8 mouse cellular contexts compared by ENCODE assay signal in the genomic region with DNA sequence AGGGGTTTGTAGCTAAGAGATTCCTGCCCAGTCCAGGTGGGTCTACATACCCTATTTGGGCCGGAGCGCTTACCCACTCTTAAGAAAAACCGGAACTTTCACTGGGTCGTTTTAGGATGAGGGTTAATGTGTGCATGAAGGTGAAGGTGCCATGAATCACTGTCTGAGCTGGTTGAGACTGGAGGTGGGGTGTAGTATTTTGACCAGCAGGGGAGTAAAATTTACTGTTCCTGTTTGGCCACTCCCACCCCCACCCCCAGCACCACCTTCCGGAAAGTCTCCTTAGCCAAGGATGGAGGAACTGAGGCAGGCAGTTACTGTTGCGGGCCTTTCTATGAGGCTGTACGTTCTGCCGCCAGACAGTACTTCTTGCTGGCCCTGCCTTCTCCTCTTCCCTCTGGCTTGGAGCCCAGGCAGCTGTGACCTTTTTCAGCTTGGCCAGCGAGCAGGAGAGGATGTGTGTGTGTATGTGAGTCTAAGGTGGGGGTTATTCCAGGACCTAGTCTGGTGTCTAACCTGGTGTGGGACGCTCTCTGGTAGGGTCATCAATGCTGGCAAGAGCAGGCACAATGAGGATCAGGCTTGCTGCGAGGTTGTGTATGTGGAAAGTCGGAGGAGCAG. TPM values are rescaled to one million over a fixed set of nuclear protein-coding genes. Genes with fewer than 3 reads are reported as not detected.
DNase-seq lines count a peak whose midpoint lies in the region; ATAC-seq lines count a peak whose summit lies in the region.

No protein-coding gene starts in this region.

- peak overlapping the region; percentile 47 for H3K4me3 ChIP-seq in embryonic facial prominence, embryonic 12.5 days
- H3K4me3 ChIP-seq in heart, embryonic 16.5 days (ENCODE audit: low read length): peak overlapping the region; percentile 69
- H3K4me3 ChIP-seq in midbrain, embryonic 15.5 days: no peak overlapping the region

- WGBS in embryonic facial prominence, embryonic 12.5 days: 12% methylated on average over 12 of the region's 12 CpGs
- WGBS in heart, embryonic 16.5 days: 10% methylated on average over 12 of the region's 12 CpGs
- WGBS in midbrain, embryonic 15.5 days: 16% methylated on average over 12 of the region's 12 CpGs

- no peaks in the 10 kb centered on the region for H3K9me3 ChIP-seq in embryonic facial prominence, embryonic 12.5 days
- H3K9me3 ChIP-seq in heart, embryonic 16.5 days (replicated peaks; ENCODE audit: control insufficient read depth, low read length): no peaks in the 10 kb centered on the region
- H3K9me3 ChIP-seq in midbrain, embryonic 15.5 days: no peaks in the 10 kb centered on the region

- H3K4me1 ChIP-seq in embryonic facial prominence, embryonic 12.5 days: peaks cover 14% of the 10 kb centered on the region
- peaks cover 16% of the 10 kb centered on the region for H3K4me1 ChIP-seq in heart, embryonic 16.5 days (ENCODE audit: control insufficient read depth, insufficient read depth, low read length)
- H3K4me1 ChIP-seq in midbrain, embryonic 15.5 days: peaks cover 25% of the 10 kb centered on the region

- no peaks in the 10 kb centered on the region for H3K36me3 ChIP-seq in embryonic facial prominence, embryonic 12.5 days
- H3K36me3 ChIP-seq in heart, embryonic 16.5 days (ENCODE audit: control insufficient read depth, insufficient read depth): no peaks in the 10 kb centered on the region
- no peaks in the 10 kb centered on the region for H3K36me3 ChIP-seq in midbrain, embryonic 15.5 days (replicated peaks)

- H3K9ac ChIP-seq in embryonic facial prominence, embryonic 12.5 days: no peak overlapping the region
- peak overlapping the region; percentile 72 for H3K9ac ChIP-seq in heart, embryonic 16.5 days (ENCODE audit: low read length)
- no peak overlapping the region for H3K9ac ChIP-seq in midbrain, embryonic 15.5 days

- H3K27ac ChIP-seq in embryonic facial prominence, embryonic 12.5 days: no peak overlapping the region
- peak overlapping the region; percentile 90 for H3K27ac ChIP-seq in heart, embryonic 16.5 days (ENCODE audit: low read length)
- H3K27ac ChIP-seq in midbrain, embryonic 15.5 days: no peak overlapping the region

- peaks cover 87% of the 10 kb centered on the region for H3K27me3 ChIP-seq in embryonic facial prominence, embryonic 12.5 days
- H3K27me3 ChIP-seq in heart, embryonic 16.5 days (ENCODE audit: control insufficient read depth, insufficient read depth, low read length): peaks cover 13% of the 10 kb centered on the region
- H3K27me3 ChIP-seq in midbrain, embryonic 15.5 days (replicated peaks): peaks cover 75% of the 10 kb centered on the region

- peak; percentile 61 for DNase-seq in NIH3T3 (ENCODE audit: low read depth)
- peak; percentile 82 to 88 for DNase-seq in kidney, postnatal 36 days
- no peak for DNase-seq in spleen, postnatal 36 days (ENCODE audit: low spot score in 2 of 2)
- DNase-seq in cerebellum, postnatal 4 days (ENCODE audit: low spot score in 2 of 2): no peak

- ATAC-seq in embryonic facial prominence, embryonic 12.5 days (ENCODE audit: insufficient number of reproducible peaks, insufficient read depth, low FRiP score, low TSS enrichment): no peak
- ATAC-seq in heart, embryonic 16.5 days (replicated peaks; ENCODE audit: extremely low read depth, insufficient read depth, low FRiP score): peak; percentile 46
- 0 out of 2 replicates have a peak, but pooled peaks have one; percentile 3 for ATAC-seq in midbrain, embryonic 15.5 days (replicated peaks)
- ATAC-seq in erythroblast, adult 5-6 weeks (replicated peaks; ENCODE audit: low FRiP score, poor library complexity, severe bottlenecking): no peak

- H3K4me2 ChIP-seq in embryonic facial prominence, embryonic 12.5 days (replicated peaks): peak overlapping the region; percentile 95
- H3K4me2 ChIP-seq in heart, embryonic 16.5 days (ENCODE audit: low read depth, low read length): peak overlapping the region; percentile 95
- peak overlapping the region; percentile 79; the same call in 1 of the 2 replicates for H3K4me2 ChIP-seq in midbrain, embryonic 15.5 days

RNA-seq across cellular contexts. Expression of gene Fam19a3, which starts 0.5 kb away (rescaled TPM):
- 0.08 and 0.18 TPM in 2 replicates for polyA plus RNA-seq in embryonic facial prominence, embryonic 12.5 days (2016; fragmentation: Nextera tagmentation; extraction: Ambion mirVana)
- polyA plus RNA-seq in heart, embryonic 16.5 days (2015; fragmentation: Nextera tagmentation; extraction: Ambion mirVana): 0.99 and 1.8 TPM in 2 replicates
- polyA plus RNA-seq in midbrain, embryonic 15.5 days (2015; fragmentation: Nextera tagmentation; extraction: Ambion mirVana): 0.05 and 0.10 TPM in 2 replicates
- total RNA-seq in erythroblast, adult 5-6 weeks (2015; ENCODE audit: low replicate concordance): not detected in 2 replicates
- total RNA-seq in erythroblast, adult 5-6 weeks (2017; ENCODE audit: low replicate concordance): not detected in 2 replicates

RNA-seq across cellular contexts. Expression of gene Ppm1j, which starts 1.3 kb away (rescaled TPM):
- polyA plus RNA-seq in embryonic facial prominence, embryonic 12.5 days (2016; fragmentation: Nextera tagmentation; extraction: Ambion mirVana): 3.5 and 3.9 TPM in 2 replicates
- polyA plus RNA-seq in heart, embryonic 16.5 days (2015; fragmentation: Nextera tagmentation; extraction: Ambion mirVana): 36.9 and 38.9 TPM in 2 replicates
- polyA plus RNA-seq in midbrain, embryonic 15.5 days (2015; fragmentation: Nextera tagmentation; extraction: Ambion mirVana): 0.59 and 0.93 TPM in 2 replicates
- total RNA-seq in erythroblast, adult 5-6 weeks (2015; ENCODE audit: low replicate concordance): not detected in 2 replicates
- total RNA-seq in erythroblast, adult 5-6 weeks (2017; ENCODE audit: low replicate concordance): not detected in 2 replicates

RNA-seq across cellular contexts. Expression of gene Rhoc, which starts 6.0 kb away (rescaled TPM):
- 156 and 157 TPM in 2 replicates for polyA plus RNA-seq in embryonic facial prominence, embryonic 12.5 days (2016; fragmentation: Nextera tagmentation; extraction: Ambion mirVana)
- polyA plus RNA-seq in heart, embryonic 16.5 days (2015; fragmentation: Nextera tagmentation; extraction: Ambion mirVana): 165 TPM in 2 replicates
- 43.8 and 46.0 TPM in 2 replicates for polyA plus RNA-seq in midbrain, embryonic 15.5 days (2015; fragmentation: Nextera tagmentation; extraction: Ambion mirVana)
- total RNA-seq in erythroblast, adult 5-6 weeks (2015; ENCODE audit: low replicate concordance): not detected in 2 replicates
- total RNA-seq in erythroblast, adult 5-6 weeks (2017; ENCODE audit: low replicate concordance): 1.3 and 2.4 TPM in 2 replicates

RNA-seq across cellular contexts. Expression of gene Mov10, which starts 36.2 kb away (rescaled TPM):
- 70.8 and 73.8 TPM in 2 replicates for polyA plus RNA-seq in embryonic facial prominence, embryonic 12.5 days (2016; fragmentation: Nextera tagmentation; extraction: Ambion mirVana)
- polyA plus RNA-seq in heart, embryonic 16.5 days (2015; fragmentation: Nextera tagmentation; extraction: Ambion mirVana): 25.4 and 29.7 TPM in 2 replicates
- 9.7 and 10.6 TPM in 2 replicates for polyA plus RNA-seq in midbrain, embryonic 15.5 days (2015; fragmentation: Nextera tagmentation; extraction: Ambion mirVana)
- 1.7 and 5.4 TPM in 2 replicates for total RNA-seq in erythroblast, adult 5-6 weeks (2015; ENCODE audit: low replicate concordance)
- total RNA-seq in erythroblast, adult 5-6 weeks (2017; ENCODE audit: low replicate concordance): 2.4 TPM in 1 of 2 replicates, not detected in the other

Comparison
In these comparisons a context has a peak if more than half of its experiments do, and no peak if none do; other contexts are left out.
1. DNase-seq: peak in NIH3T3 (single experiment) and kidney, postnatal 36 days (2 of 2); none in spleen, postnatal 36 days (0 of 2) and cerebellum, postnatal 4 days (0 of 2).
2. ATAC-seq: peak in heart, embryonic 16.5 days (single experiment) and midbrain, embryonic 15.5 days (single experiment); none in embryonic facial prominence, embryonic 12.5 days (single experiment) and erythroblast, adult 5-6 weeks (single experiment).
3. Peak in every context shown above with its lines, with median percentiles within 50 percentile points of each other: H3K4me2 ChIP-seq.